ENCODE assay signal across 8 mouse cellular contexts in genomic region chr10:39612633-39612988, GRCm38 (mm10). TPM values are rescaled to one million over a fixed set of nuclear protein-coding genes. Genes with fewer than 3 reads are reported as not detected.
DNase-seq lines count a peak whose midpoint lies in the region; ATAC-seq and TF ChIP-seq lines count a peak whose summit lies in the region.

Gene Traf3ip2, plus strand, starts transcription at chr10:39612934.

- H3K9me3 ChIP-seq in limb, embryonic 12.5 days, result no peaks in the 10 kb centered on the region
- no peaks in the 10 kb centered on the region for H3K9me3 ChIP-seq in stomach, embryonic 14.5 days (ENCODE audit: control insufficient read depth, low read depth, low read length)

- peak within 1 kb of the TSS; percentile 35 for H3K9ac ChIP-seq in limb, embryonic 12.5 days (replicated peaks)
- H3K9ac ChIP-seq in stomach, embryonic 14.5 days (replicated peaks; ENCODE audit: low read depth, low read length), result peak within 1 kb of the TSS; percentile 78

- peak within 1 kb of the TSS; percentile 72 for H3K27ac ChIP-seq in cerebellum, adult 2 months (ENCODE audit: insufficient read depth, low read length)
- H3K27ac ChIP-seq in testis, adult 2 months (ENCODE audit: control insufficient read depth, insufficient read depth, low read depth, low read length), result peak within 1 kb of the TSS; percentile 55
- peak within 1 kb of the TSS; percentile 89 for H3K27ac ChIP-seq in limb, embryonic 12.5 days
- H3K27ac ChIP-seq in stomach, embryonic 14.5 days (ENCODE audit: low read length), result peak within 1 kb of the TSS; percentile 98

- 39% methylated on average over 4 of the region's 4 CpGs for WGBS in cerebellum, adult 2 months
- WGBS in limb, embryonic 12.5 days, result 38% methylated on average over 4 of the region's 4 CpGs
- WGBS in stomach, embryonic 14.5 days, result 18% methylated on average over 4 of the region's 4 CpGs

- TF ChIP-seq POLR2A in cerebellum, adult 2 months (IDR thresholded peaks at IDR 0.05; ENCODE audit: borderline replicate concordance, insufficient read depth, low read length), result no peak
- TF ChIP-seq POLR2A in testis, adult 2 months (IDR thresholded peaks at IDR 0.05; ENCODE audit: control insufficient read depth, low read depth, low read length), result no peak

- peak within 1 kb of the TSS; percentile 49 for H3K4me3 ChIP-seq in cerebellum, adult 2 months (replicated peaks; ENCODE audit: insufficient read depth, low read depth, low read length)
- peak within 1 kb of the TSS; percentile 62 for H3K4me3 ChIP-seq in testis, adult 2 months (ENCODE audit: control insufficient read depth, low read depth, low read length)
- H3K4me3 ChIP-seq in limb, embryonic 12.5 days (replicated peaks), result peak within 1 kb of the TSS; percentile 34
- H3K4me3 ChIP-seq in stomach, embryonic 14.5 days (ENCODE audit: low read depth, low read length), result peak within 1 kb of the TSS; percentile 47

- ATAC-seq in limb, embryonic 12.5 days (ENCODE audit: insufficient number of reproducible peaks, insufficient read depth, low FRiP score, low TSS enrichment, low read depth), result no peak
- ATAC-seq in stomach, embryonic 14.5 days (ENCODE audit: insufficient number of reproducible peaks, insufficient read depth, low FRiP score, low read depth), result no peak

- TF ChIP-seq CTCF in cerebellum, adult 2 months (IDR thresholded peaks at IDR 0.05; ENCODE audit: borderline replicate concordance, insufficient read depth, low read depth, low read length), result no peak
- no peak for TF ChIP-seq CTCF in testis, adult 2 months (IDR thresholded peaks at IDR 0.05; ENCODE audit: control insufficient read depth, insufficient read depth, insufficient replicate concordance, low read depth, low read length)

- peak within 1 kb of the TSS; percentile 57 for H3K4me2 ChIP-seq in limb, embryonic 12.5 days
- peak within 1 kb of the TSS; percentile 54 for H3K4me2 ChIP-seq in stomach, embryonic 14.5 days (replicated peaks; ENCODE audit: low read depth, low read length)

- H3K4me1 ChIP-seq in cerebellum, adult 2 months (ENCODE audit: control insufficient read depth, insufficient read depth, low read length), result peaks cover 6% of the 10 kb centered on the region; the same call in 1 of the 2 replicates
- H3K4me1 ChIP-seq in testis, adult 2 months (ENCODE audit: control insufficient read depth, insufficient read depth, low read length), result peaks cover 9% of the 10 kb centered on the region
- H3K4me1 ChIP-seq in limb, embryonic 12.5 days (replicated peaks), result peaks cover 41% of the 10 kb centered on the region
- peaks cover 29% of the 10 kb centered on the region for H3K4me1 ChIP-seq in stomach, embryonic 14.5 days (ENCODE audit: control insufficient read depth, insufficient read depth, low read length)

- no peak for DNase-seq in cerebellum, adult 2 months
- no peak for DNase-seq in cerebellum, postnatal 4 days (ENCODE audit: low spot score in 2 of 2)
- no peak for DNase-seq in testis, postnatal 10 days (ENCODE audit: low spot score)
- DNase-seq in gastrocnemius, postnatal 10 days, result no peak
- no peak for DNase-seq in right cerebral cortex, postnatal 10 days (ENCODE audit: low spot score in 2 of 2)

- no peaks in the 10 kb centered on the region for H3K27me3 ChIP-seq in cerebellum, adult 2 months (ENCODE audit: control insufficient read depth, insufficient read depth, low read length)
- no peaks in the 10 kb centered on the region for H3K27me3 ChIP-seq in testis, adult 2 months (ENCODE audit: control insufficient read depth, insufficient read depth, low read length)
- H3K27me3 ChIP-seq in limb, embryonic 12.5 days, result no peaks in the 10 kb centered on the region
- no peaks in the 10 kb centered on the region for H3K27me3 ChIP-seq in stomach, embryonic 14.5 days (ENCODE audit: control insufficient read depth, insufficient read depth, low read length)

- no peaks in the 10 kb centered on the region for H3K36me3 ChIP-seq in testis, adult 2 months (ENCODE audit: control insufficient read depth, insufficient read depth, low read length)
- no peaks in the 10 kb centered on the region for H3K36me3 ChIP-seq in limb, embryonic 12.5 days
- no peaks in the 10 kb centered on the region; the same call in 1 of the 2 replicates for H3K36me3 ChIP-seq in stomach, embryonic 14.5 days (ENCODE audit: control insufficient read depth, insufficient read depth, low read length)

RNA-seq across cellular contexts. Expression of gene Traf3ip2, which starts in this region (rescaled TPM):
- polyA plus RNA-seq in cerebellum, adult 2 months (2012; rRNA removed), result 5.7 and 6.9 TPM in 2 replicates
- 1.1 and 2.6 TPM in 2 replicates for polyA plus RNA-seq in testis, adult 2 months (2012; rRNA removed)
- polyA plus RNA-seq in limb, embryonic 12.5 days (2016; fragmentation: Nextera tagmentation; extraction: Ambion mirVana), result 4.9 and 6.1 TPM in 2 replicates
- 30.2 and 32.6 TPM in 2 replicates for polyA plus RNA-seq in stomach, embryonic 14.5 days (2014; fragmentation: Nextera tagmentation; extraction: Ambion mirVana)
- total RNA-seq in gastrocnemius, postnatal 10 days (2021), result 1 to 10 TPM; 5.9 to 6.0 TPM
